Mouse (Mus musculus): ENCODE measurements around the gene Timm10b.

Gene Timm10b

GRCm38 (mm10) chr7:105640894-105641255, 1.0 kb downstream of the Timm10b start:
- no peak for DNase-seq (ENCODE audit: low spot score)

GRCm38 (mm10) chr7:105641936-105642335, 2.1 kb downstream of the Timm10b start:
- DNase-seq (ENCODE audit: low spot score), result no peak

GRCm38 (mm10) chr7:105650639-105651435, 11.0 kb downstream of the Timm10b start, which contains the start of gene Dnhd1:
Gene Dnhd1 (plus strand): TSS chr7:105650827.
- peak; percentile 86 for DNase-seq (ENCODE audit: low spot score)

GRCm38 (mm10) chr7:105685541-105686197, 45.8 kb downstream of the Timm10b start:
- no peak for DNase-seq (ENCODE audit: low spot score)

- DNase-seq (ENCODE audit: low spot score), result no peak
Observed at GRCm38 (mm10) chr7:105690875-105691274, 51.0 kb downstream of the Timm10b start.

Measured in lung, postnatal 25 days (tissue).